Mouse (Mus musculus): ENCODE measurements around the gene Cyb561.

DNA sequence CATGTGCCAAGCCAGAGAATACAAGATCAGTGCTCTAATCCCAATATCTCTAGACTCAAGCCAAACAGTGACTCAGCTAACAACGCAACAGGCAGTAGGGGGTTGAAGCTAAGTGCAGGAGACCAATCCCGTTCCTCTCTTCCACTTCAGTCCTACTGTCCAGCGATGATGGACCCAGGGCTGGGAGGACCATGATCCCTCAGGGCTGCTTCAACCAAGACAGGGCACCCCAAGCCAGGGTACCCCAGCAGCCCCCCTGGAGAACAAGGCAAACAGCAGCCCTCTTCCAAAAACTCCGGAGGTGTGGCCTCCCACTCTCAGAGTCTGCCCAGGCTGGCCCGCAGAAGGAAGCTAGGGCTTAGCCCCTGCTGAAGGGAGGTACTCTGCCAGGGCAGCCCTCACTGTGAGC, 18.8 kb downstream of the Cyb561 start:
- no peak for TF ChIP-seq CTCF (IDR thresholded peaks at IDR 0.05; ENCODE audit: low read depth, low read length)
- no peak for TF ChIP-seq POLR2A (IDR thresholded peaks at IDR 0.05; ENCODE audit: extremely low read depth, insufficient read depth, low read length)

Data from liver, adult 2 months (tissue).